Mouse (Mus musculus): ENCODE results near the gene Npas1. TPM values are rescaled to one million over a fixed set of nuclear protein-coding genes. Genes with fewer than 3 reads are reported as not detected.

Gene Npas1
- polyA plus RNA-seq, 1 experiment from 2014 or later: 0.22 TPM

GRCm38 (mm10) chr7:16420493-16421118 lies 56.9 kb downstream of the Npas1 start:
- H3K4me1 ChIP-seq (replicated peaks; ENCODE audit: control insufficient read depth, insufficient read depth, low read length): no peaks in the 10 kb centered on the region
- H3K9ac ChIP-seq (ENCODE audit: low read depth, low read length): no peak overlapping the region
- no peak overlapping the region for H3K4me2 ChIP-seq
- no peak for DNase-seq (ENCODE audit: low spot score)
- H3K9me3 ChIP-seq (ENCODE audit: control insufficient read depth, low read length): no peaks in the 10 kb centered on the region
- H3K36me3 ChIP-seq (ENCODE audit: control insufficient read depth, insufficient read depth, low read length): peaks cover 72% of the 10 kb centered on the region
- no peak for ATAC-seq (replicated peaks; ENCODE audit: low FRiP score)
- WGBS: 91% methylated on average over 8 of the region's 8 CpGs
- H3K4me3 ChIP-seq (ENCODE audit: low read depth, low read length): no peak overlapping the region
- no peak overlapping the region for H3K27ac ChIP-seq (ENCODE audit: low read depth, low read length)
- H3K27me3 ChIP-seq (replicated peaks; ENCODE audit: control insufficient read depth, insufficient read depth, low read length): no peaks in the 10 kb centered on the region

GRCm38 (mm10) chr7:16418713-16419112 lies 58.8 kb downstream of the Npas1 start:
- H3K9me3 ChIP-seq (ENCODE audit: control insufficient read depth, low read length): no peaks in the 10 kb centered on the region
- H3K27me3 ChIP-seq (replicated peaks; ENCODE audit: control insufficient read depth, insufficient read depth, low read length): no peaks in the 10 kb centered on the region
- WGBS: 85% methylated on average over 5 of the region's 5 CpGs
- ATAC-seq (replicated peaks; ENCODE audit: low FRiP score) (no peak), DNase-seq (ENCODE audit: low spot score) (no peak)
- no peak overlapping the region for H3K9ac ChIP-seq (ENCODE audit: low read depth, low read length)
- peaks cover 54% of the 10 kb centered on the region for H3K36me3 ChIP-seq (ENCODE audit: control insufficient read depth, insufficient read depth, low read length)
- no peak overlapping the region for H3K4me2 ChIP-seq
- no peaks in the 10 kb centered on the region for H3K4me1 ChIP-seq (replicated peaks; ENCODE audit: control insufficient read depth, insufficient read depth, low read length)
- no peak overlapping the region for H3K4me3 ChIP-seq (ENCODE audit: low read depth, low read length)
- H3K27ac ChIP-seq (ENCODE audit: low read depth, low read length): no peak overlapping the region

- peaks cover 9% of the 10 kb centered on the region for H3K4me1 ChIP-seq (replicated peaks; ENCODE audit: control insufficient read depth, insufficient read depth, low read length)
- H3K9me3 ChIP-seq (ENCODE audit: control insufficient read depth, low read length): no peaks in the 10 kb centered on the region
- H3K9ac ChIP-seq (ENCODE audit: low read depth, low read length): no peak overlapping the region
- 89% methylated on average over 10 of the region's 10 CpGs for WGBS
- H3K27me3 ChIP-seq (replicated peaks; ENCODE audit: control insufficient read depth, insufficient read depth, low read length): no peaks in the 10 kb centered on the region
- H3K4me2 ChIP-seq: no peak overlapping the region
- no peak for DNase-seq (ENCODE audit: low spot score)
- H3K36me3 ChIP-seq (ENCODE audit: control insufficient read depth, insufficient read depth, low read length): peaks cover 48% of the 10 kb centered on the region
- no peak overlapping the region for H3K4me3 ChIP-seq (ENCODE audit: low read depth, low read length)
- H3K27ac ChIP-seq (ENCODE audit: low read depth, low read length): 0 out of 2 replicates have a peak overlapping the region, but pooled peaks have one; percentile 5
- no peak for ATAC-seq (replicated peaks; ENCODE audit: low FRiP score)
These were observed 60.3 kb downstream of the Npas1 start for GRCm38 (mm10) chr7:16417141-16417771.

- Histone ChIP-seq H3K4me1 (replicated peaks; ENCODE audit: control insufficient read depth, insufficient read depth, low read length) (peaks cover 22% of the 10 kb centered on the region), H3K4me3 (ENCODE audit: low read depth, low read length) (no peak overlapping the region), H3K27me3 (replicated peaks; ENCODE audit: control insufficient read depth, insufficient read depth, low read length) (no peaks in the 10 kb centered on the region), H3K9me3 (ENCODE audit: control insufficient read depth, low read length) (no peaks in the 10 kb centered on the region), H3K4me2 (no peak overlapping the region), H3K36me3 (ENCODE audit: control insufficient read depth, insufficient read depth, low read length) (peaks cover 35% of the 10 kb centered on the region), H3K9ac (ENCODE audit: low read depth, low read length) (peak overlapping the region; percentile 39; the same call in 1 of the 2 replicates), H3K27ac (ENCODE audit: low read depth, low read length) (peak overlapping the region; percentile 14; the same call in 1 of the 2 replicates)
- 86% methylated on average over 3 of the region's 3 CpGs for WGBS
- DNase-seq (ENCODE audit: low spot score) (no peak), ATAC-seq (replicated peaks; ENCODE audit: low FRiP score) (no peak)
These were observed 62.1 kb downstream of the Npas1 start for GRCm38 (mm10) chr7:16415426-16415825.

- peaks cover 27% of the 10 kb centered on the region for H3K4me1 ChIP-seq (replicated peaks; ENCODE audit: control insufficient read depth, insufficient read depth, low read length)
- H3K9me3 ChIP-seq (ENCODE audit: control insufficient read depth, low read length): no peaks in the 10 kb centered on the region
- H3K36me3 ChIP-seq (ENCODE audit: control insufficient read depth, insufficient read depth, low read length): peaks cover 18% of the 10 kb centered on the region; the same call in 1 of the 2 replicates
- H3K27me3 ChIP-seq (replicated peaks; ENCODE audit: control insufficient read depth, insufficient read depth, low read length): no peaks in the 10 kb centered on the region
- DNase-seq (ENCODE audit: low spot score): no peak
- ATAC-seq (replicated peaks; ENCODE audit: low FRiP score): peak; percentile 5; the same call in 1 of the 2 replicates
- 83% methylated on average over 2 of the region's 2 CpGs for WGBS
- no peak overlapping the region for H3K4me3 ChIP-seq (ENCODE audit: low read depth, low read length)
- peak overlapping the region; percentile 10; the same call in 1 of the 2 replicates for H3K4me2 ChIP-seq
- no peak overlapping the region for H3K9ac ChIP-seq (ENCODE audit: low read depth, low read length)
- peak overlapping the region; percentile 86 for H3K27ac ChIP-seq (ENCODE audit: low read depth, low read length)
These were observed 64.6 kb downstream of the Npas1 start for GRCm38 (mm10) chr7:16412930-16413329.

GRCm38 (mm10) chr7:16412220-16412896 lies 65.2 kb downstream of the Npas1 start:
- WGBS: 65% methylated on average over 8 of the region's 8 CpGs
- peak overlapping the region; percentile 86 for H3K27ac ChIP-seq (ENCODE audit: low read depth, low read length)
- H3K36me3 ChIP-seq (ENCODE audit: control insufficient read depth, insufficient read depth, low read length): peaks cover 12% of the 10 kb centered on the region; the same call in 1 of the 2 replicates
- no peak overlapping the region for H3K4me3 ChIP-seq (ENCODE audit: low read depth, low read length)
- H3K4me2 ChIP-seq: peak overlapping the region; percentile 16
- DNase-seq (ENCODE audit: low spot score) (no peak), ATAC-seq (replicated peaks; ENCODE audit: low FRiP score) (peak; percentile 73)
- H3K27me3 ChIP-seq (replicated peaks; ENCODE audit: control insufficient read depth, insufficient read depth, low read length): no peaks in the 10 kb centered on the region
- H3K9ac ChIP-seq (ENCODE audit: low read depth, low read length): peak overlapping the region; percentile 49; the same call in 1 of the 2 replicates
- H3K4me1 ChIP-seq (replicated peaks; ENCODE audit: control insufficient read depth, insufficient read depth, low read length): peaks cover 32% of the 10 kb centered on the region
- no peaks in the 10 kb centered on the region for H3K9me3 ChIP-seq (ENCODE audit: control insufficient read depth, low read length)

- Histone ChIP-seq H3K4me3 (ENCODE audit: low read depth, low read length) (no peak overlapping the region), H3K27me3 (replicated peaks; ENCODE audit: control insufficient read depth, insufficient read depth, low read length) (no peaks in the 10 kb centered on the region), H3K27ac (ENCODE audit: low read depth, low read length) (peak overlapping the region; percentile 86; the same call in 1 of the 2 replicates), H3K9ac (ENCODE audit: low read depth, low read length) (peak overlapping the region; percentile 16; the same call in 1 of the 2 replicates), H3K9me3 (ENCODE audit: control insufficient read depth, low read length) (no peaks in the 10 kb centered on the region), H3K36me3 (ENCODE audit: control insufficient read depth, insufficient read depth, low read length) (0 out of 2 replicates have a peak, but pooled peaks cover 3% of the 10 kb centered on the region), H3K4me1 (replicated peaks; ENCODE audit: control insufficient read depth, insufficient read depth, low read length) (peaks cover 41% of the 10 kb centered on the region), H3K4me2 (no peak overlapping the region)
- ATAC-seq (replicated peaks; ENCODE audit: low FRiP score): no peak
- 86% methylated on average over 5 of the region's 5 CpGs for WGBS
- no peak for DNase-seq (ENCODE audit: low spot score)
These were observed 66.4 kb downstream of the Npas1 start for GRCm38 (mm10) chr7:16411100-16411499.

GRCm38 (mm10) chr7:16406978-16407377 lies 70.5 kb downstream of the Npas1 start:
- DNase-seq (ENCODE audit: low spot score) (no peak), ATAC-seq (replicated peaks; ENCODE audit: low FRiP score) (no peak)
- H3K4me1 ChIP-seq (replicated peaks; ENCODE audit: control insufficient read depth, insufficient read depth, low read length): peaks cover 55% of the 10 kb centered on the region
- 0 out of 2 replicates have a peak, but pooled peaks cover 3% of the 10 kb centered on the region for H3K36me3 ChIP-seq (ENCODE audit: control insufficient read depth, insufficient read depth, low read length)
- H3K4me3 ChIP-seq (ENCODE audit: low read depth, low read length): no peak overlapping the region
- 92% methylated on average over 3 of the region's 3 CpGs for WGBS
- no peaks in the 10 kb centered on the region for H3K27me3 ChIP-seq (replicated peaks; ENCODE audit: control insufficient read depth, insufficient read depth, low read length)
- no peaks in the 10 kb centered on the region for H3K9me3 ChIP-seq (ENCODE audit: control insufficient read depth, low read length)
- H3K9ac ChIP-seq (ENCODE audit: low read depth, low read length): peak overlapping the region; percentile 36; the same call in 1 of the 2 replicates
- H3K27ac ChIP-seq (ENCODE audit: low read depth, low read length): peak overlapping the region; percentile 49; the same call in 1 of the 2 replicates
- H3K4me2 ChIP-seq: no peak overlapping the region

Measured in liver, embryonic 11.5 days (tissue).